Mouse (Mus musculus) lung, adult 2 months (tissue): ENCODE measurements around the gene Aco1.

Source experiments
- CTCF ChIP-seq: fragments of 200-500 bp; IDR thresholded peaks from 2 replicates; pipeline ENCODE4 v1.5.1; 2011; ENCODE audit warnings: mild to moderate bottlenecking, low read length, control low read depth; ENCODE audit not compliant: insufficient read depth
- POLR2A ChIP-seq: fragments of 200-500 bp; IDR thresholded peaks from 2 replicates; pipeline ENCODE4 v1.6.1; 2011; ENCODE audit warnings: low read depth, mild to moderate bottlenecking, control low read depth, low read length, borderline replicate concordance; ENCODE audit errors: extremely low read depth

DNA sequence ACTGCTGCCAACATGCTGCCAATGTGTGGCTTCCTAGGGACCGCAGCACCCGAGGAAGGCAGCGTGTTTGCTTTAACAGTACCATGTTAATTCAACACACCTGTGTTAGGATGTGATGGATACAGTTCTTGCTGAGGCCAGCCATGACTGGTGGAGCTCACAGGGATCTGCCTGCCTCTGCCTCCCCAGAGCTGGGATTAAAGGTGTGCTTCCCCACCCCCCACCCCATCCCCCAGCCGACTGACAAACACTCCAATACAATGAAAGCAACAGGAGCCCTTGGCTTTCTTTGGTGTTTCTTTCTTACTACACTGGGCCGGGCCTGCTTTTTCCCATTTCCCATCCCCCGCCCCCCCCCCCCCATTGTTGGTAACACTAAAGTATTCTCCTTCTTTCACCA lies 91.4 kb downstream of the Aco1 start:
- no peak for TF ChIP-seq POLR2A
- no peak for TF ChIP-seq CTCF
